Mouse (Mus musculus): ENCODE data around the gene Hsf2bp. TPM values are rescaled to one million over a fixed set of nuclear protein-coding genes. Genes with fewer than 3 reads are reported as not detected.

Hsf2bp gene
- total and polyA plus RNA-seq, 3 experiments = 0.04 to 0.15 TPM; not detected in 1

DNA sequence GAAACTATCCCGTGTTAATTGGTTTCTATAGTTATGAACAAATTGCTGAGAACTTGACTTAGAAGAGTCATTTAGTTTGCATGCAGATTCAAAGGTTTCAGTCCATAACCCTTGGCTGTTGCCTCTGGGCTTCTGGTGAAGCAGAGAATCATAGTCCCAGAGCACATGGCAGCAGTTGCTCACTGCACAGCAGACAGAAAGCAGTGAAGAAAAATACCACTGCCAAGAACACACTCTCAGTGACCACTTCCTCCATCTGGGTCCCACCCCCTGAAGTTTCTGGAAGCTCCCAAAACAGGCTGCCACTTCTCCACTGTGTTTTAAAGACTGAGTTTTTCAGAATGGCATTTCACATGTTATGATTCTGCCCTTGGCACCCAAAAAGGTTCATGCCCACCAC is 67.3 kb downstream of the Hsf2bp start:
- H3K36me3 ChIP-seq (ENCODE audit: control insufficient read depth in 1 of 2, insufficient read depth in 2 of 2, low read length in 2 of 2) = no peaks in the 10 kb centered on the region
- no peak for TF ChIP-seq MYB (IDR thresholded peaks at IDR 0.05; ENCODE audit: low read depth, low read length)
- no peak for TF ChIP-seq TBP (IDR thresholded peaks at IDR 0.05; ENCODE audit: low read depth, low read length)
- TF ChIP-seq ZKSCAN1 (IDR thresholded peaks at IDR 0.05; ENCODE audit: low read depth, low read length) = no peak
- no peak for TF ChIP-seq NRF1 (IDR thresholded peaks at IDR 0.05; ENCODE audit: insufficient read depth, low read depth, low read length, poor library complexity, severe bottlenecking)
- no peak for TF ChIP-seq HCFC1 (IDR thresholded peaks at IDR 0.05; ENCODE audit: low read depth, low read length)
- no peak for TF ChIP-seq CHD1 (IDR thresholded peaks at IDR 0.05; ENCODE audit: low read depth, low read length)
- TF ChIP-seq ELF1 (IDR thresholded peaks at IDR 0.05; ENCODE audit: low read depth, low read length) = no peak
- no peak for TF ChIP-seq SMC3 (IDR thresholded peaks at IDR 0.05; ENCODE audit: low read depth, low read length)
- TF ChIP-seq USF1 (IDR thresholded peaks at IDR 0.05; ENCODE audit: low read depth, low read length) = no peak
- no peak for TF ChIP-seq TCF12 (IDR thresholded peaks at IDR 0.05; ENCODE audit: low read depth, low read length)
- no peak for TF ChIP-seq KAT2A (conservative IDR thresholded peaks at IDR 0.05; ENCODE audit: low read depth, low read length)
- no peak for TF ChIP-seq ETS1 (IDR thresholded peaks at IDR 0.05; ENCODE audit: low read depth, low read length)
- no peak for TF ChIP-seq CTCF (IDR thresholded peaks at IDR 0.05 in 2 of 3, conservative IDR thresholded peaks at IDR 0.05 in 1 of 3; ENCODE audit: control insufficient read depth in 1 of 3, insufficient read depth in 1 of 3, low read depth in 2 of 3, low read length in 3 of 3, poor library complexity in 1 of 3, severe bottlenecking in 1 of 3)

GRCm38 (mm10) chr17:31967311-31967710 is 68.8 kb downstream of the Hsf2bp start:
- Histone ChIP-seq H3K27ac (ENCODE audit: control insufficient read depth, low read depth, low read length) (no peak overlapping the region), H3K4me3 (ENCODE audit: control insufficient read depth in 1 of 2, insufficient read depth in 1 of 2, low read depth in 2 of 2, low read length in 2 of 2) (no peak overlapping the region), H3K9ac (ENCODE audit: control insufficient read depth, low read depth, low read length, poor library complexity, severe bottlenecking) (no peak overlapping the region), H3K79me2 (ENCODE audit: control insufficient read depth, insufficient read depth, low read length, poor library complexity) (no peaks in the 10 kb centered on the region), H3K4me1 (ENCODE audit: control insufficient read depth in 1 of 2, insufficient read depth in 2 of 2, low read length in 2 of 2) (no peaks in the 10 kb centered on the region), H3K9me3 (replicated peaks; ENCODE audit: insufficient read depth, low read length) (no peaks in the 10 kb centered on the region), H3K27me3 (ENCODE audit: control insufficient read depth in 1 of 2, insufficient read depth in 2 of 2, low read length in 2 of 2) (peaks cover 0 to 4% of the 10 kb centered on the region in 2 experiments; a peak in 3 of 4 replicates), H3K36me3 (ENCODE audit: control insufficient read depth in 1 of 2, insufficient read depth in 2 of 2, low read length in 2 of 2) (no peaks in the 10 kb centered on the region)
- TF ChIP-seq CHD2 (IDR thresholded peaks at IDR 0.05; ENCODE audit: low read length) = no peak
- no peak for TF ChIP-seq RAD21 (IDR thresholded peaks at IDR 0.05; ENCODE audit: low read depth, low read length)
- no peak for TF ChIP-seq TBP (IDR thresholded peaks at IDR 0.05; ENCODE audit: low read depth, low read length)
- DNase-seq (ENCODE audit: low read depth, low spot score) = peak; percentile 4

More for the DNA sequence above, 67.3 kb downstream of the Hsf2bp start:
- Histone ChIP-seq H3K27ac (ENCODE audit: control insufficient read depth, low read depth, low read length) (no peak overlapping the region), H3K27me3 (ENCODE audit: control insufficient read depth in 1 of 2, insufficient read depth in 2 of 2, low read length in 2 of 2) (peaks cover 0 to 7% of the 10 kb centered on the region in 2 experiments; a peak in 3 of 4 replicates), H3K9ac (ENCODE audit: control insufficient read depth, low read depth, low read length, poor library complexity, severe bottlenecking) (no peak overlapping the region), H3K4me3 (ENCODE audit: control insufficient read depth in 1 of 2, insufficient read depth in 1 of 2, low read depth in 2 of 2, low read length in 2 of 2) (no peak overlapping the region), H3K79me2 (ENCODE audit: control insufficient read depth, insufficient read depth, low read length, poor library complexity) (no peaks in the 10 kb centered on the region), H3K4me1 (ENCODE audit: control insufficient read depth in 1 of 2, insufficient read depth in 2 of 2, low read length in 2 of 2) (no peaks in the 10 kb centered on the region), H3K9me3 (replicated peaks; ENCODE audit: insufficient read depth, low read length) (no peaks in the 10 kb centered on the region)
- no peak for DNase-seq (ENCODE audit: low read depth, low spot score)

DNA sequence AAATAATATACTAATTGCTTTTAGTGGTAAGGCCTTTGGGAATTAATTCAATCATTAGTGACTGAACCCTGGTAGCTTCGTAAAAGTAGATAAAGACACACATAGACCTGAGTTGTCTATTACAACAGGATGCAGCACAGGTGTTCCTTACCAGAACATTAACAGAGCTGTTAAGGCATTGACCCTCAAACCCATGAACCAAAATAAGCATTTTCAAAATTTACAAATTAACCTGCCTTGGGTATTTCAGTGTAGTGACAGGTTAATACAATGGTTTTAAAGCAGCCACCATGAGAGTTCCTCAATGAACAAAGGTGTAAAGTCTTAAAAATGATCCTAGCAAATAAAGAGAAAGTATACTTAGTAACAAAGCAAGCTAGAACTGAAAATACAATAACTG is 69.6 kb downstream of the Hsf2bp start:
- no peaks in the 10 kb centered on the region for H3K36me3 ChIP-seq (ENCODE audit: control insufficient read depth in 1 of 2, insufficient read depth in 2 of 2, low read length in 2 of 2)
- peaks cover 0 to 4% of the 10 kb centered on the region in 2 experiments; a peak in 3 of 4 replicates for H3K27me3 ChIP-seq (ENCODE audit: control insufficient read depth in 1 of 2, insufficient read depth in 2 of 2, low read length in 2 of 2)
- H3K27ac ChIP-seq (ENCODE audit: control insufficient read depth, low read depth, low read length) = no peak overlapping the region
- no peak overlapping the region for H3K9ac ChIP-seq (ENCODE audit: control insufficient read depth, low read depth, low read length, poor library complexity, severe bottlenecking)
- H3K9me3 ChIP-seq (replicated peaks; ENCODE audit: insufficient read depth, low read length) = no peaks in the 10 kb centered on the region
- H3K4me1 ChIP-seq (ENCODE audit: control insufficient read depth in 1 of 2, insufficient read depth in 2 of 2, low read length in 2 of 2) = no peaks in the 10 kb centered on the region
- no peak overlapping the region for H3K4me3 ChIP-seq (ENCODE audit: control insufficient read depth in 1 of 2, insufficient read depth in 1 of 2, low read depth in 2 of 2, low read length in 2 of 2)
- DNase-seq (ENCODE audit: low read depth, low spot score) = no peak
- H3K79me2 ChIP-seq (ENCODE audit: control insufficient read depth, insufficient read depth, low read length, poor library complexity) = no peaks in the 10 kb centered on the region
- TF ChIP-seq MYC (IDR thresholded peaks at IDR 0.05; ENCODE audit: low read depth, low read length) = no peak
- TF ChIP-seq MAZ (IDR thresholded peaks at IDR 0.05; ENCODE audit: low read depth, low read length) = no peak
- no peak for TF ChIP-seq MYB (IDR thresholded peaks at IDR 0.05; ENCODE audit: low read depth, low read length)
- no peak for TF ChIP-seq HCFC1 (IDR thresholded peaks at IDR 0.05; ENCODE audit: low read depth, low read length)
- TF ChIP-seq ELF1 (IDR thresholded peaks at IDR 0.05; ENCODE audit: low read depth, low read length) = no peak
- no peak for TF ChIP-seq ZC3H11A (IDR thresholded peaks at IDR 0.05; ENCODE audit: low read depth, low read length)
- TF ChIP-seq TCF12 (IDR thresholded peaks at IDR 0.05; ENCODE audit: low read depth, low read length) = no peak
- TF ChIP-seq MAFK (IDR thresholded peaks at IDR 0.05; ENCODE audit: borderline replicate concordance, low read depth, low read length) = no peak
- no peak for TF ChIP-seq GATA1 (IDR thresholded peaks at IDR 0.05; ENCODE audit: low read depth, low read length)
- no peak for TF ChIP-seq UBTF (IDR thresholded peaks at IDR 0.05; ENCODE audit: borderline replicate concordance, insufficient read depth, low read depth, low read length)
- no peak for TF ChIP-seq EP300 (IDR thresholded peaks at IDR 0.05; ENCODE audit: low read depth in 1 of 2, low read length in 2 of 2)
- TF ChIP-seq GABPA (IDR thresholded peaks at IDR 0.05; ENCODE audit: low read depth, low read length) = no peak

All from MEL (cell line).